Mouse (Mus musculus): ENCODE measurements around the gene Vmn2r118. TPM values are rescaled to one million over a fixed set of nuclear protein-coding genes. Genes with fewer than 3 reads are reported as not detected.

The Vmn2r118 gene
- not detected for polyA plus RNA-seq (2017; shearing (Covaris generic))

DNA sequence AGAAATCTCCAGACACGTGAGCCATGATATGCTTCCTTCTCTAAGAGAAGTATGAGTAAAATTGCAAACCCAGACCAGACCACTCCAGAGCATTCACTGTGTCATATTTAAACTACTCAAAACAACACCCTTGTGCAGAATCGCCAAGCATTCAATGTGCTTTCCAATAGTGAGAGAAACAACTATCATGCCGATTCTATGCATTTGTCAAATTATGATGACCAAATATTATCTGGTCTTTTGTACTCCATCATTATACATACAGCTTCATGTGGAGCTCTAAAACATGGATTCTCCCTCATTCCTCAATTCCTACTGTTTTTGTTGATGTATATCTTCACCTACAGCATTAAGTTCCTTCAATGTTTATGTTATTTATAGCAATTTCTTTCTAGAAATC is at the start of gene Vmn2r118:
Vmn2r118 (minus strand) TSS at position 101 of the 400 bp plus-strand sequence.
- no peak for ATAC-seq

DNA sequence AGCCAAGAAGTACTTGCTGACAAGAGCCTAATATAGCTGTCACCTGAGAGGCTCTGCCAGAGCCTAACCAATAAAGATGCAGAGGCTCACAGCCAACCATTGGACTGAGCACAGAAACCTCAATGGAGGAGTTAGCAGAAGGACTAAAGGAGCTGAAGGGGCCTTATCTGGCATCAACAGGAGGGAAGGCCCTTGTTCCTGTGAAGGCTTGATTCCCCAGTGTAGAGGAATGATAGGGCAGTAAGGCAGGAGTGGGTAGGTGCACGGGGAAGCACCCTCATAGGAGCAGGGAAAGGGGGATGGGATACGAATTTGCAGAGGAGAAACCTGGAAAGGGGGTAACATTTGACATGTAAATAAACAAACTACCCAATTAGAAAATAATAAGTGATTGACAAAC is 36.1 kb upstream of the Vmn2r118 start:
- no peak for ATAC-seq

DNA sequence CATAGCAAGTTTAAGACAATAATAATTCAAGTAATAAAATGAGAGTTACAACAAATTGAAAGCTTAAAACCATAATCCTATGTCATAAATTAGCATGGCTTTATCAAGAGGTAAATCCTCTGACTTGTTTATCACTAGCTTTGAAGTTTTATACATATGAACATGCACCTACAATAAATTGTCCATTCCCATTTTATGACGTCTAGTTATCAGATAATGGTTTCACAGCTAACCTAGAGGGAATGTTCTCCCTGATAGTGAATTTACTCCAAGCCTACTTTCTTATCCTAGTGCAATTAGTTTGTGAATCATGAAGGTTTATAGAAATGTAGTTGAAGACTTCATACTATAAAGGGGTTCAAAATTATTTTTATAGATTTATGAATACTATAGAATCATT is 34.2 kb downstream of the Vmn2r118 start:
- no peak for ATAC-seq

DNA sequence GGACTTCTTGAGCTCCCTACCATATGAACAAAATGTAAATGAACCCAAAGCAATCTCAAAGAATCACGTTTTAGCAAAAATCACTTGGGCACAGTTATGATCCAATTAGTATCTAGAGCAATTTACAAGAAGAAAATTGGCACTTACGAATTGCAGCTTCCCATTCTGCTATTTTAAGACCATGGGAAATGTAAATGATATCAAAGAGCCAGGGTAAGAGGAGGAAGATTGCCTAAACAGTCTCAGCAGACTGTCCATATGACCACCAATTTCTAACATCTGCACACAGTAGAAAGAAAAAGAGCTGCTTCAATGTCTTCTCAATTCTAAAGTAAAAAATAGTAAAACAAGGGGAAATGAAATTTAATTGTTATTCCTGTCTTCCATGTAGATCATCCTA is 63.2 kb downstream of the Vmn2r118 start:
- ATAC-seq = no peak

DNA sequence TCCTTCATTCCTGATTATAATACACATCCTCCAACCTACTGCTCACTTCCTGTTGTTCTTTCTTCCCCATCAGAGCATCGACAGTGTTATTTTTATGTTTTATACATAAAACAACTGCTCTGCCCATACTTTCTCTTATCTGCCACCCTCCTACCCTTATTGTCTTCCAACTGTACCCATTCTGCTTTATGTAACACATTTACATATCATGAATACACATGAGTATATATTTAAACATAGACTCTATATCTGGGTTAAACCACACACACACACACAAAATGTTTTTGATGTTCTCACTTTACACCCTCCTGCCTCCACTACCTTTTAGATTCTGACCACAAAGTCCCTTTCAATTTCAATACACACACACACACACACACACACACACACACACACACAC is 76.5 kb downstream of the Vmn2r118 start:
- ATAC-seq = no peak

Other genes with a start within 250 kb of the Vmn2r118 start
- gene St6gal2, start 179.8 kb downstream of the Vmn2r118 start, polyA plus RNA-seq (2017; shearing (Covaris generic)) = not detected
- gene Pot1b, start 87.4 kb upstream of the Vmn2r118 start, polyA plus RNA-seq (2017; shearing (Covaris generic)) = 10 to 100 TPM; 16.9 to 26.4 (median 18.6) TPM
- under 1 TPM in 1 of 3 experiments, not detected in 2; 0.60 TPM for gene Adgre4, start 124.8 kb upstream of the Vmn2r118 start, polyA plus RNA-seq (2017; shearing (Covaris generic))

Data from inflammation-experienced regulatory T-cells, adult 6 months (primary cell).